Mouse (Mus musculus): ENCODE data around the gene Bola1. TPM values are rescaled to one million over a fixed set of nuclear protein-coding genes. Genes with fewer than 3 reads are reported as not detected.

Gene Bola1
- polyA plus RNA-seq, 1 experiment from 2014 or later = 65.2 TPM

GRCm38 (mm10) chr3:96173185-96173584 is 46.3 kb downstream of the Bola1 start:
- H3K4me2 ChIP-seq (ENCODE audit: low read depth, low read length) = peak overlapping the region; percentile 92
- H3K4me1 ChIP-seq (ENCODE audit: control insufficient read depth, insufficient read depth, low read length) = peaks cover 15% of the 10 kb centered on the region
- ATAC-seq = no peak
- H3K4me3 ChIP-seq (ENCODE audit: low read length) = peak overlapping the region; percentile 89
- peak overlapping the region; percentile 82 for H3K9ac ChIP-seq (ENCODE audit: low read depth, low read length)
- peaks cover 10% of the 10 kb centered on the region; the same call in 1 of the 2 replicates for H3K36me3 ChIP-seq (ENCODE audit: control insufficient read depth, insufficient read depth, low read length)
- no peak overlapping the region; the same call in 1 of the 2 replicates for H3K27ac ChIP-seq (ENCODE audit: low read length)
- no peaks in the 10 kb centered on the region for H3K9me3 ChIP-seq (ENCODE audit: control insufficient read depth, low read length)
- H3K27me3 ChIP-seq (replicated peaks; ENCODE audit: control insufficient read depth, insufficient read depth, low read length) = no peaks in the 10 kb centered on the region
- WGBS = 39% methylated on average over 7 of the region's 7 CpGs

- peak within 1 kb of the TSS; percentile 89 for H3K4me3 ChIP-seq (ENCODE audit: low read length)
These were observed 47.0 kb downstream of the Bola1 start, which contains the start of gene Sf3b4 for GRCm38 (mm10) chr3:96172197-96173178. TSS of gene Sf3b4 (plus strand) at chr3:96172332.

GRCm38 (mm10) chr3:96171583-96172196 is 47.8 kb downstream of the Bola1 start:
- peak; percentile 24 for ATAC-seq
- H3K4me3 ChIP-seq (ENCODE audit: low read length) = peak overlapping the region; percentile 89
- peak overlapping the region; percentile 97 for H3K27ac ChIP-seq (ENCODE audit: low read length)
- H3K9me3 ChIP-seq (ENCODE audit: control insufficient read depth, low read length) = no peaks in the 10 kb centered on the region
- peak overlapping the region; percentile 82 for H3K9ac ChIP-seq (ENCODE audit: low read depth, low read length)
- WGBS = 17% methylated on average over 18 of the region's 18 CpGs
- H3K27me3 ChIP-seq (replicated peaks; ENCODE audit: control insufficient read depth, insufficient read depth, low read length) = no peaks in the 10 kb centered on the region
- H3K4me2 ChIP-seq (ENCODE audit: low read depth, low read length) = peak overlapping the region; percentile 69
- peaks cover 15% of the 10 kb centered on the region for H3K4me1 ChIP-seq (ENCODE audit: control insufficient read depth, insufficient read depth, low read length)
- H3K36me3 ChIP-seq (ENCODE audit: control insufficient read depth, insufficient read depth, low read length) = peaks cover 10% of the 10 kb centered on the region; the same call in 1 of the 2 replicates

More at GRCm38 (mm10) chr3:96172197-96173178, 47.0 kb downstream of the Bola1 start, which contains the start of gene Sf3b4:
- peaks cover 15% of the 10 kb centered on the region for H3K4me1 ChIP-seq (ENCODE audit: control insufficient read depth, insufficient read depth, low read length)
- H3K4me2 ChIP-seq (ENCODE audit: low read depth, low read length) = peak within 1 kb of the TSS; percentile 92
- H3K36me3 ChIP-seq (ENCODE audit: control insufficient read depth, insufficient read depth, low read length) = peaks cover 10% of the 10 kb centered on the region; the same call in 1 of the 2 replicates
- H3K27me3 ChIP-seq (replicated peaks; ENCODE audit: control insufficient read depth, insufficient read depth, low read length) = no peaks in the 10 kb centered on the region
- no peaks in the 10 kb centered on the region for H3K9me3 ChIP-seq (ENCODE audit: control insufficient read depth, low read length)
- peak within 1 kb of the TSS; percentile 82 for H3K9ac ChIP-seq (ENCODE audit: low read depth, low read length)
- ATAC-seq = peak; percentile 93
- WGBS = under 1% methylated on average over 57 of the region's 58 CpGs
- H3K27ac ChIP-seq (ENCODE audit: low read length) = peak within 1 kb of the TSS; percentile 97

DNA sequence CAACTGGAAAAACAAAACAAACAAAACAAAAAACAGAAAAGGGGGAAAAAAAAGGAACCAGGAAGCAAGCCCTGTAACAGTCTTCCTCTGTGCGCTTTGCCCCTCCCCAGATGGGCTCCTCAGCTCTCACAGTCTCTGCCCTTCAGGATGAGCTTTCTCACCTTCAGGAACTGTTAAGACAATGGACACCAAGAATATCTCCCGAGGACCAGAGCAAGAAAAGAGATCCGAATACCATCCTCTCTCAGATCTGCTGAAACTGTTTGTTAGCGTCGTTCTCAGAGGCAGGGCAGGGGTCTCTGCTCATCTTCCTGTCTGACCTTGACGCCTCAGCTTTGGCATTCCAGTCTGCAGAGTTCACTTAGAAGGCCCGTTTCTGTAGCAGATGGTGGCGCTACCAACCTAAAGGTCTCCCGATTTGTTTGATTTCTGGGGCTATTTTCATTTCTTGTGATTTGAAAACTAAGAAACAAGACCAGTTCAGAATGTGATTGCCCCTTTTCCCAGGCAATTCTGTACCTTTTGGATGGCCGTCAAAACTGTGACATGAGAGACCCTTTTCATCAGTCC is 48.4 kb downstream of the Bola1 start:
- no peak for ATAC-seq
- Histone ChIP-seq H3K4me2 (ENCODE audit: low read depth, low read length) (peak overlapping the region; percentile 69), H3K9ac (ENCODE audit: low read depth, low read length) (peak overlapping the region; percentile 82), H3K4me1 (ENCODE audit: control insufficient read depth, insufficient read depth, low read length) (peaks cover 15% of the 10 kb centered on the region), H3K4me3 (ENCODE audit: low read length) (peak overlapping the region; percentile 89), H3K27ac (ENCODE audit: low read length) (peak overlapping the region; percentile 97), H3K27me3 (replicated peaks; ENCODE audit: control insufficient read depth, insufficient read depth, low read length) (no peaks in the 10 kb centered on the region), H3K9me3 (ENCODE audit: control insufficient read depth, low read length) (no peaks in the 10 kb centered on the region), H3K36me3 (ENCODE audit: control insufficient read depth, insufficient read depth, low read length) (peaks cover 10% of the 10 kb centered on the region; the same call in 1 of the 2 replicates)
- 61% methylated on average over 10 of the region's 10 CpGs for WGBS

DNA sequence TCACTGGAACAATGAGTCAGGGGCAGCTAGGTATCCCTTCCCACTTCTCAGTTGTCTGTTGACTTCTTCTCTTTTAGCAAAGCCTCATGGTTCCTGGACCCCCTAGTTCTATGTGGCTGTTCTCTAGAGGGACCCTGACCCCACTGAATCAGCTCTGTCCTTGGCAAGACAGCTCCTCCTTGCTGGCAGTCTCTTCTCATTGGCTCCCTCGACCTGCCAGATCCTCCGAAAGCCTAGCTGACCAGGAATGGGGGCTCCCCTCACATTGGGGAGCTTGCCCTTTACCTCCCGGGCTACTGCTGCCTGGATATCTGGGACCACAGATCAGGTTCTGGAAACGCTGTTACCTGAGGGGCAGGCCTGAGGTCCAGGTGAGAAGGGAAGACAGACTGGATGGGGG is 49.2 kb downstream of the Bola1 start:
- ATAC-seq = no peak
- Histone ChIP-seq H3K4me3 (ENCODE audit: low read length) (no peak overlapping the region), H3K4me1 (ENCODE audit: control insufficient read depth, insufficient read depth, low read length) (peaks cover 15% of the 10 kb centered on the region), H3K27ac (ENCODE audit: low read length) (peak overlapping the region; percentile 97; the same call in 1 of the 2 replicates), H3K27me3 (replicated peaks; ENCODE audit: control insufficient read depth, insufficient read depth, low read length) (no peaks in the 10 kb centered on the region), H3K9ac (ENCODE audit: low read depth, low read length) (peak overlapping the region; percentile 27; the same call in 1 of the 2 replicates), H3K4me2 (ENCODE audit: low read depth, low read length) (no peak overlapping the region), H3K9me3 (ENCODE audit: control insufficient read depth, low read length) (no peaks in the 10 kb centered on the region), H3K36me3 (ENCODE audit: control insufficient read depth, insufficient read depth, low read length) (peaks cover 10% of the 10 kb centered on the region; the same call in 1 of the 2 replicates)
- 91% methylated on average over 4 of the region's 4 CpGs for WGBS

GRCm38 (mm10) chr3:96168466-96169158 is 50.9 kb downstream of the Bola1 start:
- Histone ChIP-seq H3K9me3 (ENCODE audit: control insufficient read depth, low read length) (no peaks in the 10 kb centered on the region), H3K4me2 (ENCODE audit: low read depth, low read length) (no peak overlapping the region), H3K4me3 (ENCODE audit: low read length) (no peak overlapping the region), H3K27ac (ENCODE audit: low read length) (no peak overlapping the region), H3K27me3 (replicated peaks; ENCODE audit: control insufficient read depth, insufficient read depth, low read length) (no peaks in the 10 kb centered on the region), H3K9ac (ENCODE audit: low read depth, low read length) (no peak overlapping the region), H3K36me3 (ENCODE audit: control insufficient read depth, insufficient read depth, low read length) (peaks cover 4% of the 10 kb centered on the region; the same call in 1 of the 2 replicates), H3K4me1 (ENCODE audit: control insufficient read depth, insufficient read depth, low read length) (peaks cover 10% of the 10 kb centered on the region)
- no peak for ATAC-seq
- WGBS = 69% methylated on average over 12 of the region's 12 CpGs

- H3K9me3 ChIP-seq (ENCODE audit: control insufficient read depth, low read length) = no peaks in the 10 kb centered on the region
- H3K4me3 ChIP-seq (ENCODE audit: low read length) = peak overlapping the region; percentile 56
- no peak for ATAC-seq
- no peaks in the 10 kb centered on the region for H3K36me3 ChIP-seq (ENCODE audit: control insufficient read depth, insufficient read depth, low read length)
- H3K27me3 ChIP-seq (replicated peaks; ENCODE audit: control insufficient read depth, insufficient read depth, low read length) = no peaks in the 10 kb centered on the region
- H3K4me2 ChIP-seq (ENCODE audit: low read depth, low read length) = peak overlapping the region; percentile 90
- H3K27ac ChIP-seq (ENCODE audit: low read length) = no peak overlapping the region
- peaks cover 13% of the 10 kb centered on the region for H3K4me1 ChIP-seq (ENCODE audit: control insufficient read depth, insufficient read depth, low read length)
- 91% methylated on average over 6 of the region's 6 CpGs for WGBS
- 0 out of 2 replicates have a peak overlapping the region, but pooled peaks have one; percentile 20 for H3K9ac ChIP-seq (ENCODE audit: low read depth, low read length)
These were observed 56.5 kb downstream of the Bola1 start for GRCm38 (mm10) chr3:96163040-96163439.

DNA sequence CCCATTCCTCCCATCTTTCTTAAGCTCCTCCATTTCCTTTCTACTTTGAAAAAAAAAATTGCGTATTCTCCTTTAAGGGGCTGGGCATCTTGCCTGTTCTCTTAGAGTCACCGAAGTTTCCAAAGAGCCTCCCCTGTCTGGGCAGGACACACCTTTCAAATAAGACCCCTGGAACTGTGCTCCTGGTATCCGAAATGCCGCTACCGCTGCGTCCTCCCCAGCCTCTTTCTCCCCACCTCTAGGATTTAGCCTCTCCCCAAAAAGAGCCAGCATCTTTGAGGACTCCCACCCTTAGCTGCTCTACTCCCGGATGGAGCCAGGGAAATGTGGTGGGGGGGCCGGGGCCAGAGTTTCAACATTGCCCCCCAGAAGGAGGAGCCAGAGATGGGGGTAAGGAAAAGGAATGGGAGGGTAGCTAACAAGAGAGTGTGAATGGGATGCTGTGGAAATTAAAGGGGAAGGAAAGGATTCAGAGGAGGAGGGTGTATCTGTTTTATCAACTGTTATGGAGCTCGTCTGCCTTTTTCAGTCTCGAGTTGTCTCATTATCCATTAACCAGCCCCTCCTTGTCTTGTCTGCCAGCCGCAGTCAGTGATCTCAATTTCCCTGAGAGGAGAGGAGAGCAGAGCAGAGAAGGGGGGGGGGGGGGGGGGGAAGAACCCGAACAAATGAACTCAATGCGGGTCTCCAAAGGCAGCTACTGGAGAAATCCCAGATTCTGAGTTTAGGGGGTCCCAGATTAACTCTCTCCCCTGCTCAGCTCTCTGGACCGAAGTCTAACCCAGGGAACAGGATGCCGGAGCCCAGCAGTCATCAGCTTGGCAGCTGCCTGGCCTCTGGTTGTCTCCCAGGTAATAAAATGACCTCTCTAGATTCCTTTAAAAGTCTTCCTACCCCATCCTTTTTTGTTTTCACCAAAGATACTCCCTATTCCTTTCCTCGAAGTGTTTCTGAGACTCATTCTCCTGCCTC is 57.4 kb downstream of the Bola1 start, which contains the start of gene Mtmr11:
Gene Mtmr11 (plus strand): TSS at position 136 of the 972 bp plus-strand sequence.
- H3K9ac ChIP-seq (ENCODE audit: low read depth, low read length) = peak within 1 kb of the TSS; percentile 68
- peak within 1 kb of the TSS; percentile 56 for H3K4me3 ChIP-seq (ENCODE audit: low read length)
- H3K27ac ChIP-seq (ENCODE audit: low read length) = peak within 1 kb of the TSS; percentile 92
- H3K4me1 ChIP-seq (ENCODE audit: control insufficient read depth, insufficient read depth, low read length) = peaks cover 13% of the 10 kb centered on the region
- WGBS = 2% methylated on average over 15 of the region's 16 CpGs
- H3K36me3 ChIP-seq (ENCODE audit: control insufficient read depth, insufficient read depth, low read length) = no peaks in the 10 kb centered on the region
- H3K27me3 ChIP-seq (replicated peaks; ENCODE audit: control insufficient read depth, insufficient read depth, low read length) = no peaks in the 10 kb centered on the region
- H3K4me2 ChIP-seq (ENCODE audit: low read depth, low read length) = peak within 1 kb of the TSS; percentile 90
- peak; percentile 48 for ATAC-seq
- H3K9me3 ChIP-seq (ENCODE audit: control insufficient read depth, low read length) = no peaks in the 10 kb centered on the region
